Mouse (Mus musculus) kidney, postnatal 0 days (tissue): ENCODE results near the gene Dact3. TPM values are rescaled to one million over a fixed set of nuclear protein-coding genes. Genes with fewer than 3 reads are reported as not detected.

Source experiments
- ATAC-seq: fragments of 200-750 bp; cut with Nextera tagmentation; replicated peaks from 2 replicates; pipeline ENCODE4 v1.8.0; 2017; ENCODE audit warnings: low read depth, moderate number of reproducible peaks, moderate TSS enrichment, moderate library complexity; ENCODE audit not compliant: low FRiP score
- DNase-seq: peaks from one replicate; pipeline ENCODE4 v3.0.0-alpha.2; 2016; ENCODE audit warnings: low spot score
- H3K27ac ChIP-seq: fragments of 300-500 bp; sonication (generic); 2 replicates; pipeline ENCODE4 v1.5.1; 2014; ENCODE audit warnings: mild to moderate bottlenecking
- H3K27me3 ChIP-seq: fragments of 300-500 bp; sonication (generic); 2 replicates; pipeline ENCODE4 v1.6.1; 2014; ENCODE audit warnings: low read length, mixed read lengths; ENCODE audit not compliant: insufficient read depth
- H3K36me3 ChIP-seq: fragments of 300-500 bp; sonication (generic); 2 replicates; pipeline ENCODE4 v1.6.1; 2014; ENCODE audit warnings: low read length, mixed read lengths; ENCODE audit not compliant: insufficient read depth
- H3K4me1 ChIP-seq: fragments of 300-500 bp; sonication (generic); replicated peaks from 2 replicates; pipeline ENCODE4 v1.6.1; 2014; ENCODE audit warnings: antibody characterized with exemption, low read length, mixed read lengths; ENCODE audit not compliant: insufficient read depth
- H3K4me2 ChIP-seq: fragments of 300-500 bp; sonication (generic); 2 replicates; pipeline ENCODE4 v1.6.1; 2014; ENCODE audit warnings: mild to moderate bottlenecking, low read length, moderate library complexity, mixed read lengths
- H3K4me3 ChIP-seq: fragments of 300-500 bp; sonication (generic); replicated peaks from 2 replicates; pipeline ENCODE4 v1.5.1; 2014; ENCODE audit warnings: low read depth, low read length
- H3K9ac ChIP-seq: fragments of 300-500 bp; sonication (generic); 2 replicates; pipeline ENCODE4 v1.6.1; 2014; ENCODE audit warnings: low read depth, low read length
- H3K9me3 ChIP-seq: fragments of 300-500 bp; sonication (generic); replicated peaks from 2 replicates; pipeline ENCODE4 v1.6.1; 2016; ENCODE audit warnings: low read length, inconsistent platforms, mixed read lengths
- CTCF ChIP-seq: IDR thresholded peaks from 2 replicates; pipeline ENCODE4 v1.5.1; 2016; ENCODE audit warnings: antibody characterized with exemption, low read depth, mild to moderate bottlenecking, moderate library complexity
- WGBS: fragments of 180-500 bp; shearing (Covaris S2); extraction: QIAGEN DNeasy Blood & Tissue Kit; methylation state at CpG from one replicate; pipeline ENCODE4 v1.1.7; 2014; 5-methylcytosine and 5-hydroxymethylcytosine counted together
- polyA plus RNA-seq: library from polyadenylated mRNA; unstranded; fragments of >200 nt; fragmentation: Nextera tagmentation; extraction: Ambion mirVana; gene quantifications from 2 replicates; pipeline ENCODE4 v1.2.1, GENCODE M21; 2015

Gene Dact3
- polyA plus RNA-seq, 1 experiment from 2014 or later = 4.3 TPM

GRCm38 (mm10) chr7:16875326-16875725, 209 bp downstream of the Dact3 start:
- peak overlapping the region; percentile 64 for H3K4me3 ChIP-seq
- H3K4me1 ChIP-seq = peaks cover 8% of the 10 kb centered on the region
- H3K27me3 ChIP-seq = no peaks in the 10 kb centered on the region
- DNase-seq (no peak), ATAC-seq (no peak)
- H3K9ac ChIP-seq = peak overlapping the region; percentile 72
- TF ChIP-seq CTCF = no peak
- H3K4me2 ChIP-seq = peak overlapping the region; percentile 83
- under 1% methylated on average over 29 of the region's 42 CpGs for WGBS
- no peaks in the 10 kb centered on the region for H3K9me3 ChIP-seq
- peak overlapping the region; percentile 60 for H3K27ac ChIP-seq
- no peaks in the 10 kb centered on the region for H3K36me3 ChIP-seq

- no peak for TF ChIP-seq CTCF
- 5% methylated on average over 11 of the region's 11 CpGs for WGBS
- H3K4me3 ChIP-seq = peak overlapping the region; percentile 64
- no peaks in the 10 kb centered on the region for H3K27me3 ChIP-seq
- H3K9ac ChIP-seq = peak overlapping the region; percentile 72
- H3K9me3 ChIP-seq = no peaks in the 10 kb centered on the region
- H3K36me3 ChIP-seq = no peaks in the 10 kb centered on the region
- peak overlapping the region; percentile 83 for H3K4me2 ChIP-seq
- H3K27ac ChIP-seq = 0 out of 2 replicates have a peak overlapping the region, but pooled peaks have one; percentile 36
- ATAC-seq (no peak), DNase-seq (no peak)
- H3K4me1 ChIP-seq = peaks cover 11% of the 10 kb centered on the region
Measured at GRCm38 (mm10) chr7:16876006-16876405, 889 bp downstream of the Dact3 start.

- Histone ChIP-seq H3K27me3 (no peaks in the 10 kb centered on the region), H3K4me3 (peak overlapping the region; percentile 64), H3K4me1 (peaks cover 11% of the 10 kb centered on the region), H3K36me3 (no peaks in the 10 kb centered on the region), H3K27ac (peak overlapping the region; percentile 42; the same call in 1 of the 2 replicates), H3K9me3 (no peaks in the 10 kb centered on the region), H3K9ac (peak overlapping the region; percentile 72; the same call in 1 of the 2 replicates), H3K4me2 (peak overlapping the region; percentile 83)
- DNase-seq = peak; percentile 51
- 10% methylated on average over 13 of the region's 13 CpGs for WGBS
- no peak for ATAC-seq
- TF ChIP-seq CTCF = no peak
Measured at GRCm38 (mm10) chr7:16876608-16877007, 1.5 kb downstream of the Dact3 start.

- WGBS = 77% methylated on average over 3 of the region's 3 CpGs
- no peak for ATAC-seq
- no peaks in the 10 kb centered on the region for H3K36me3 ChIP-seq
- H3K4me1 ChIP-seq = peaks cover 11% of the 10 kb centered on the region
- no peaks in the 10 kb centered on the region for H3K9me3 ChIP-seq
- H3K4me3 ChIP-seq = no peak overlapping the region
- TF ChIP-seq CTCF = peak; percentile 1; the same call in 1 of the 2 replicates
- H3K4me2 ChIP-seq = no peak overlapping the region
- no peak overlapping the region for H3K9ac ChIP-seq
- no peak for DNase-seq
- no peak overlapping the region for H3K27ac ChIP-seq
- no peaks in the 10 kb centered on the region for H3K27me3 ChIP-seq
Measured at GRCm38 (mm10) chr7:16877717-16878116, 2.6 kb downstream of the Dact3 start.

GRCm38 (mm10) chr7:16879796-16880547, 4.9 kb downstream of the Dact3 start:
- no peak for TF ChIP-seq CTCF
- Histone ChIP-seq H3K4me2 (no peak overlapping the region), H3K9me3 (0 out of 2 replicates have a peak, but pooled peaks cover 2% of the 10 kb centered on the region), H3K9ac (no peak overlapping the region), H3K27ac (no peak overlapping the region), H3K36me3 (0 out of 2 replicates have a peak, but pooled peaks cover 6% of the 10 kb centered on the region), H3K27me3 (no peaks in the 10 kb centered on the region), H3K4me1 (peaks cover 11% of the 10 kb centered on the region), H3K4me3 (no peak overlapping the region)
- DNase-seq = no peak
- ATAC-seq = no peak
- 26% methylated on average over 8 of the region's 9 CpGs for WGBS

- H3K36me3 ChIP-seq = 0 out of 2 replicates have a peak, but pooled peaks cover 11% of the 10 kb centered on the region
- TF ChIP-seq CTCF = no peak
- 49% methylated on average over 5 of the region's 5 CpGs for WGBS
- no peak overlapping the region for H3K4me2 ChIP-seq
- H3K9ac ChIP-seq = no peak overlapping the region
- H3K27ac ChIP-seq = no peak overlapping the region
- H3K9me3 ChIP-seq = 0 out of 2 replicates have a peak, but pooled peaks cover 7% of the 10 kb centered on the region
- H3K4me1 ChIP-seq = peaks cover 11% of the 10 kb centered on the region
- ATAC-seq = no peak
- no peak for DNase-seq
- no peaks in the 10 kb centered on the region; the same call in 1 of the 2 replicates for H3K27me3 ChIP-seq
- H3K4me3 ChIP-seq = no peak overlapping the region
Measured at GRCm38 (mm10) chr7:16880615-16881014, 5.5 kb downstream of the Dact3 start.
